Mouse (Mus musculus): ENCODE measurements at regions not wholly inside any gene's neighbourhood (a gene's known extent, or its start where the extent isn't known, plus 50 kb on each side); places are given as distances from the start of the nearest gene placed in this dataset.

DNA sequence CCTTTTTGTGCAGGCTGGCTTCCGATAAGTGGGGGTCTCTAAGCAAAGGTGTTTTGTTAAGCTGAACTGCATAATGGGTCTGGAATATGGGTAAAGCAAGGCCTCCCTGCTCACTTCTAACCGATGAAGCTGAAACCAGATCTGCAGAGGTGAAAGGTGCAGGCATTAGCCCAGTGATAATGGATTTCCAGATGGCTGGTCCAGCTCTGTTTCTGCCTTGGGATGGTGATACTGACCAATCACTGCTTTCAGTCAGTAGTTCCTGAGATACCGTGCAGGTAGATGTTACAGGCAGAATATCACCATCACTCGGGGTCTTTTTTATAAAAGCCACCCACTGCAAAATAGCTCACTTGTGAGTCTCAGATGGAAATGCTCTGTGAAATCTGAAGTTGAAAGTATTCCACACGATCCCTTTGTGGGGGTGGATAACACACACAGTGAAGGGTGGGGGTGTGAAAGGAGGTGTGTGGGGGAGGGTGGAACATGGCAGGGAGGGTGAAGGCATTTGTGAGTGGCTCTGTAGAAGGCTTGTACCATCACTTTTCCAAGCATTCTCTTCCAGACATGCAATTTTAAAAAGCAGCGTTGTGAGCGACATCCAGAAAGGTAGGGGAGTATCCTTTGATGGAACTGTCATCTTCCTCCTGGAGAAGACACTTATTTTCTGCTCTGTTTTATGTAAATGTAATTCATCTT is 154.0 kb downstream of the Enc1 start:
- TF ChIP-seq CTCF (IDR thresholded peaks at IDR 0.05; ENCODE audit: control insufficient read depth, insufficient read depth, insufficient read length) (no peak), MYOG (IDR thresholded peaks at IDR 0.05; ENCODE audit: control insufficient read depth, extremely low read depth, insufficient read length) (no peak), CEBPB (IDR thresholded peaks at IDR 0.05; ENCODE audit: low read depth) (no peak), MAX (IDR thresholded peaks at IDR 0.05) (no peak), MYOD1 (IDR thresholded peaks at IDR 0.05; ENCODE audit: control insufficient read depth, insufficient read length, low read depth) (no peak), USF1 (IDR thresholded peaks at IDR 0.05; ENCODE audit: low read depth) (no peak)

Measured in C2C12 (cell line).